Mouse (Mus musculus) megakaryocyte, embryonic 14.5 days (primary cell): ENCODE data around the gene Pik3ap1. TPM values are rescaled to one million over a fixed set of nuclear protein-coding genes. Genes with fewer than 3 reads are reported as not detected.

Experiments used
- H3K27me3 ChIP-seq: replicated peaks from 2 replicates; pipeline ENCODE3; 2012; ENCODE audit warnings: inconsistent platforms
- H3K36me3 ChIP-seq: replicated peaks from 2 replicates; pipeline ENCODE3; 2012; ENCODE audit warnings: low read length, inconsistent platforms, mixed read lengths
- H3K4me1 ChIP-seq: 2 replicates; pipeline ENCODE4 v1.6.1; 2012; ENCODE audit warnings: inconsistent platforms
- H3K4me3 ChIP-seq: replicated peaks from 2 replicates; pipeline ENCODE3; 2012; ENCODE audit warnings: moderate library complexity, mild to moderate bottlenecking, inconsistent platforms
- H3K9me3 ChIP-seq: 2 replicates; pipeline ENCODE4 v1.6.1; 2012; ENCODE audit warnings: inconsistent platforms
- FLI1 ChIP-seq: IDR thresholded peaks from 2 replicates; pipeline ENCODE4 v1.6.1; 2012; ENCODE audit warnings: low read length, inconsistent platforms, mixed read lengths
- GATA1 ChIP-seq: IDR thresholded peaks from 3 replicates; pipeline ENCODE4 v1.6.1; 2012; ENCODE audit warnings: mixed read lengths, low read length, inconsistent platforms, borderline replicate concordance
- polyA plus RNA-seq: library from polyadenylated mRNA; stranded (reverse); fragments of >175 nt; gene quantifications from 2 replicates; pipeline ENCODE4 v1.2.3, GENCODE M21; 2012; ENCODE audit warnings: low replicate concordance; ENCODE audit not compliant: insufficient read depth

Gene Pik3ap1
- polyA plus RNA-seq, 1 experiment: 6.5 TPM

DNA sequence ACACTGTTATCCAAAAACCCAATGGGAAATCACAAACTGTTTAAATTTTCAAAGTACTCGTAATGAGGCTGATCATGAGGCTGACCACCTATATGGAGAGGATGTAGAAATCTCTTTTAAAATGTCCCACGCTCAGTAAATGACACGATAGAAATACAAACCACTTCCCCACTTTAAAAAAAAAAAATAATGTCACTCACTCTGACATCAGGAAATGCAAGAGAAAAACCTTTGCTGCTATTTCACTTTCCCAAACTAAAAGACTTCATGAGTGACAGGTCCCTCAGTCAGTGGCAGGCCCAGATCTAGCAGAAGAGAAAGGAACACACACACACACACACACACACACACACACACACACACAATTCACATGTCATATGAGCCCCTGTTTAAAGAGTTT lies 49.2 kb downstream of the Pik3ap1 start:
- Histone ChIP-seq H3K27me3 (no peaks in the 10 kb centered on the region), H3K4me1 (peaks cover 85% of the 10 kb centered on the region), H3K4me3 (no peak overlapping the region), H3K36me3 (peaks cover 11% of the 10 kb centered on the region), H3K9me3 (no peaks in the 10 kb centered on the region)
- TF ChIP-seq GATA1: no peak
- TF ChIP-seq FLI1: no peak

DNA sequence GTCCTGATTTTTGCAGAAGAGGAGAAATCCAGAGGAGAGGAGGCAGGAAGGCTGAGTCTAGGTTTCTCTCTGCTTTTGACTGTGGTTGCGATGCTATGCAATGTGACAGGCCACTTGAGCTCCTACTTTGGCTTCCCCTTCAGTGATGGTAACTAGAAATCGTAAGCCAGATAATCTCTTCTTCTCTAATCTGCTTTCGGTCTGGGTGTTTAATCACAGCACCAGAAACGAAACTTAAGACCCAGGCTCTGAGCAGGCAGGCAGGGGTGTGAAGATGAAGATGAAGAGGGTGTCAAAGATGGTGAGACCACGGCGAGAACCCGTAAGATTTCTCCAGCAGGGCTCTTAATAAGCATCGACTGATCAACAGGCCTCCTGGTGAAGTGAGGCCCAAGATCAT lies 51.9 kb downstream of the Pik3ap1 start:
- Histone ChIP-seq H3K4me3 (no peak overlapping the region), H3K36me3 (peaks cover 35% of the 10 kb centered on the region), H3K27me3 (no peaks in the 10 kb centered on the region), H3K9me3 (peaks cover 4% of the 10 kb centered on the region), H3K4me1 (peaks cover 73% of the 10 kb centered on the region)
- no peak for TF ChIP-seq FLI1
- TF ChIP-seq GATA1: no peak

DNA sequence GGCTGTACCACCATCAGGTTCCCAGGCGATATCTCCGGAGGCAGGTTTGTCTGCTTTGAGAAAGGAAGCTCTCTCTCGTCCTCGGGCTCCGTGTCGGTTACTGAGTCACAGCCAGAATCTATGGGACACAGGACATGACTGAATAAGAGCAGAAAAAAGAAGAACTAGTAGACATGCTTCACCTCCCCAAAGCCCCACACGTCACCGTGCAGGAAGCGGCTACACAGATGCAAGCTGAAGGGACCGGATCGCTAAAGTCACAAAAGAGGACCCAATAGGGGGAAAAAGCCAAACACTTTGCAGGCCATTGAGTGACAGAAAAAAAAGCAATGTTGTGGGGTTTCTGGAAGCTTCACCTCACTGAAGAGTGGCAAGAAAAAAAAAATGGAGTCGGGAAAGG lies 52.7 kb downstream of the Pik3ap1 start:
- Histone ChIP-seq H3K4me3 (peak overlapping the region; percentile 83), H3K36me3 (peaks cover 43% of the 10 kb centered on the region), H3K27me3 (no peaks in the 10 kb centered on the region), H3K4me1 (peaks cover 75% of the 10 kb centered on the region), H3K9me3 (peaks cover 4% of the 10 kb centered on the region)
- TF ChIP-seq FLI1 (no peak), GATA1 (no peak)

DNA sequence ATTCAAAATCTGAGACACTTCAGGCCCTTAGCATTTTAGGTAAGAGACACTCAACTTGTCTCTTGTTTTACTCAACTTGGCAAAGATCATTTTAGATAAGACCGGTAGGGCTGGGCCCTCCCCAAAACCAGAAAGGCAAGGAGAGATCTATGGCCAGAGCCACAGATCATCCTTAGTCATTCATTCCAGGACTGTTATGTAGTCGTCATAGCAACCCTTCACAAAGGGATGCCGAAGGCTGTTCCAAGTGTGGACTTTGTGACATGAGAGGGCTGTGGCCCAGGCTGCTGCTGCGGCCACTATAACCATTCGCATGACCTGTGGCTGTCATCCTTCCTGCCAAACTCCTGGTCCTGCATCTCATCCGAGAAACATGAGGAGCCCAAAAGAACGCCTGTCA lies 54.5 kb downstream of the Pik3ap1 start:
- H3K36me3 ChIP-seq: peaks cover 56% of the 10 kb centered on the region
- H3K9me3 ChIP-seq: peaks cover 4% of the 10 kb centered on the region
- no peak for TF ChIP-seq FLI1
- no peak overlapping the region for H3K4me3 ChIP-seq
- H3K4me1 ChIP-seq: peaks cover 74% of the 10 kb centered on the region
- no peaks in the 10 kb centered on the region for H3K27me3 ChIP-seq

DNA sequence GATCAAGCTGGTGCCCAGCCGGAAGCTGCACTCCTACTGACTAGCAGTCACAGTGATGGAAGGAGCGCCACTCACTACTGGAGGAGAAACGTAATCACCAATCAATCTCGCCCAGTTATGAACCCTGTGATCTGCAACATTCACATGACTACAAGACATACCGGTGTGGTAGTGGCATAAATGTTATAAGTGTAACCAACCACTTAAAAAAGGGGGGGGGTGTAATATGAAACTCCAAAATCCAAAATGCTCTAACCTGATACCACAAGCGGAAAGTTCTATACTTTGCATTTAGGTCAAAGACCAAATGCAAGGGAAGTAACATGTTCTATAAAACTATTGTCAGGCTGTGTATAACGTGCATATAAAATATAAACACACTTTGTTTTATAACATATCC lies 54.9 kb downstream of the Pik3ap1 start:
- Histone ChIP-seq H3K4me3 (no peak overlapping the region), H3K9me3 (peaks cover 4% of the 10 kb centered on the region), H3K27me3 (no peaks in the 10 kb centered on the region), H3K4me1 (peaks cover 71% of the 10 kb centered on the region), H3K36me3 (peaks cover 58% of the 10 kb centered on the region)
- TF ChIP-seq FLI1: no peak
- no peak for TF ChIP-seq GATA1

DNA sequence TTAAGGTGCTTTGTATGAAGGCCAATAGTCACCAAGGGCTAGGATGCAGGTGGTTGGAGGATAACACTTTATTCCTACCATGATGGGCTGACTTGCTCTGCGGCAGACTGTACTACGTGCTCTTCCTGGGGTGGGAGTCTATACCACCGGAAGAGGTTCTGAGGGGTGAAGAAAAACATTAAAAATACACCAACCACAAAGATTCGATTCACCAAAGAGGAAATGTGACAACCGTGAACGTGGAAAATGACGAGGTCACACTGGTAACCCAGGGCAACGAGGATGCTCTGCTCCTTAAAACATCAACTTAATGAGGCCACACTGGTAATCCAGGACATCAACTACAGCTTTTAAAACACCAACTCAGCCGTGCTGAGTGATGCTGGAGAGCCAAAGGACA lies 56.2 kb downstream of the Pik3ap1 start:
- Histone ChIP-seq H3K36me3 (peaks cover 67% of the 10 kb centered on the region), H3K4me3 (no peak overlapping the region), H3K9me3 (peaks cover 4% of the 10 kb centered on the region), H3K27me3 (no peaks in the 10 kb centered on the region), H3K4me1 (peaks cover 68% of the 10 kb centered on the region)
- TF ChIP-seq GATA1 (no peak), FLI1 (no peak)

DNA sequence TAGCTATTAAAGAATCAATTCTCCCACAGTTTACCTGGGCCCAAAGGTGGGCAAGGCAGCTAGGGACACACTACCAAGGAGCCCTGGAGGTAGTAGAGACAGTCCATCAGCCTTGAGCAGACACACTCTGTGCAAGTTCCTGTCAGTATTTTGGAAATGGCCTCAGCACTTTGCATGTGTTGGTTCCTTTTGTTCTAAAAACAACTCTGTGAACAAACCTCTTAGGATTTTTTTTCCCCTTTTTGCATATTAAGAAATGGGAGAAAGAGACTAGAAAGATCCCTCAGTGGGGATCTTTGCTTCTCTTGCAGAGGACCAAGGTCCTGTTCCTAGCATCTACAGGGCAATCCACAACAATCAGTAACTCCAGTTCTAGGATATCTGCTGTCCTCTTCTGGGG lies 61.1 kb downstream of the Pik3ap1 start:
- no peaks in the 10 kb centered on the region for H3K9me3 ChIP-seq
- H3K4me1 ChIP-seq: peaks cover 78% of the 10 kb centered on the region
- TF ChIP-seq FLI1 (no peak), GATA1 (no peak)
- peaks cover 88% of the 10 kb centered on the region for H3K36me3 ChIP-seq
- H3K4me3 ChIP-seq: no peak overlapping the region
- no peaks in the 10 kb centered on the region for H3K27me3 ChIP-seq

DNA sequence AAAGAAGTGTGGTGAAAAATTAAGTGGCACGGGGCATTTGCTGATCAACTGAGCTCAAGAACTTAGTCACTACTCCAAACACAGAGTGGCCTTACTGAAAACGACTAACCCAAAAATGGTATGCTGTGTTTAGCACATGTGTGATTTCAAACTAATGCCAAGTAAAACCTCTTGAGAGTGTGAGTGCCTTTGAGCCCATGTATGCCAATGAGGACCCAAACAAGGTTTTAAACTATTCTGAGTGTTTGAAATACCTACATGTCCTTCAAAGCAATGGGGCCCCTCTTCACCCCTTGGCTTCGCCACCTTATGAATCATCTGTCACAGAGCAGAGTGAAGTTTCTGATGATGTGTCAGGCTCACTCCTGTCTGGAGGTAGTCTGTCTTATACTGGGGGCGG lies 61.8 kb downstream of the Pik3ap1 start:
- Histone ChIP-seq H3K27me3 (no peaks in the 10 kb centered on the region), H3K4me1 (peaks cover 79% of the 10 kb centered on the region), H3K36me3 (peaks cover 88% of the 10 kb centered on the region), H3K4me3 (no peak overlapping the region), H3K9me3 (no peaks in the 10 kb centered on the region)
- TF ChIP-seq FLI1: no peak
- TF ChIP-seq GATA1: no peak

DNA sequence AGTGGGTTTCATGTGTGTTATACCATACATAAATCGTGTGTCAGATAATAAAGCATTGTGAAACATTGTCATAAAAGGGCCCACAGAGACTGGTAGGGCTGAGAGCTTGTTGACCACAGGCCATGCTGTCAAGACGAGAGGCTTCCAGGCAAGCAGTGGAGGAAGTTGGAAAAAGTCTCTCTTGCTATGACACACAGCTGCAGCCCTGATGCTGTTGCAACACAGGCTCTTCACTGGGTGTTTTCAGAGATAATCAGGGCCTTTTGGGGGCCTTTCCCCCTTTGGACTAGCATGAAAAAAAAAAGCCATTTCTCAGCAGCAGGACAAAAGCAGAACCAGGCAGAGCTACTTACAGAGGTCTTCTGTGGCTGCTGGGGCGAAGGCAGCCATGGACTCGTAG lies 63.8 kb downstream of the Pik3ap1 start:
- Histone ChIP-seq H3K36me3 (peaks cover 83% of the 10 kb centered on the region), H3K4me3 (peak overlapping the region; percentile 62), H3K27me3 (no peaks in the 10 kb centered on the region), H3K9me3 (no peaks in the 10 kb centered on the region), H3K4me1 (peaks cover 83% of the 10 kb centered on the region)
- TF ChIP-seq GATA1: no peak
- TF ChIP-seq FLI1: no peak

DNA sequence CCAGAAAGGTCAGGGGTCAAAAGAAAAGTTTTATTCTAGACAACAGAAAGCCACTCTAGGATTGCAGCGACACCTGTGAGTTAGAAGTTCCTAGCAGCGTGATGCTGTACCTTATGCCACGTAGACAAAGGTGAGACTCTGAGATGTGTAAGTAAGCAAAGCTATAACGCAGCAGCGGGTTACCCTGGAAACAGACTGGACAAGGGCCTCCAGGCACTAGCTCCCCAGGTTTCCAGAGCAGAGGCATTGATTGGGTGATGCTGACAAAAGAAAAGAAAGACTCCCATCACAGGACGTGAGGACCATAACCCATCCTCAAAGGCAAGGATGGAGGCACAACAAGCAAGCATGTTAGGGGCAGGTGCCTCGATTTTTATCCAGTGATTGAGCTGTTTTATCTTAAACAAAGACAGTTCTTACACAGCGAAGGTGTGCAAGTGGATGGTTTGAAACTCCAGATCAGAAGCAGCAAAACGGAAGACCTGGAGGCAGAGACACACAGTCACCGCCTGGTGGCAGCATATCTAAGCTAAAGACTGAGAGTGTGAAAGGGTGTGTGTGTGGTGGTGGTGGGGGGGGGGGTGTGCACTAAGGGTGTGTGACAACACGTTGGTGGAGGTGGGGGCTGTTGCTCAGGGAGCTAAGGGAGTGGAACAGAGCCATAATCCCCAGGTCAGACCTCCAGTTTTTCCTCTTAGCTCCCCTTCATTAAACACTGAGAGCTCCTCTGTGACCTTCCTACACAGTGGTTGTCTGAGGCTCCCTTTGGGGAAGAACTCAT lies 67.4 kb downstream of the Pik3ap1 start:
- no peaks in the 10 kb centered on the region for H3K27me3 ChIP-seq
- H3K9me3 ChIP-seq: no peaks in the 10 kb centered on the region
- peaks cover 92% of the 10 kb centered on the region for H3K4me1 ChIP-seq
- no peak overlapping the region for H3K4me3 ChIP-seq
- TF ChIP-seq GATA1 (no peak), FLI1 (no peak)
- peaks cover 69% of the 10 kb centered on the region for H3K36me3 ChIP-seq
